Mouse (Mus musculus) heart, postnatal 25 days (tissue): ENCODE results near the gene Adcy6. TPM values are rescaled to one million over a fixed set of nuclear protein-coding genes. Genes with fewer than 3 reads are reported as not detected.

Experiments
- DNase-seq: peaks from one replicate; pipeline ENCODE4 v3.0.0; 2022; ENCODE audit warnings: low spot score
- intact Hi-C: fragments of 180-260 bp; cut with DNase I; formaldehyde crosslinking; loops from one replicate; pipeline ENCODE4 v1.15.1; 2025
- total RNA-seq, 2 experiments: library from RNA; stranded (reverse); gene quantifications; 2 replicates each; pipeline ENCODE4 v1.2.3; 2021

Gene Adcy6
- total RNA-seq, 2 experiments from 2014 or later, result 188 to 238 TPM

DNA sequence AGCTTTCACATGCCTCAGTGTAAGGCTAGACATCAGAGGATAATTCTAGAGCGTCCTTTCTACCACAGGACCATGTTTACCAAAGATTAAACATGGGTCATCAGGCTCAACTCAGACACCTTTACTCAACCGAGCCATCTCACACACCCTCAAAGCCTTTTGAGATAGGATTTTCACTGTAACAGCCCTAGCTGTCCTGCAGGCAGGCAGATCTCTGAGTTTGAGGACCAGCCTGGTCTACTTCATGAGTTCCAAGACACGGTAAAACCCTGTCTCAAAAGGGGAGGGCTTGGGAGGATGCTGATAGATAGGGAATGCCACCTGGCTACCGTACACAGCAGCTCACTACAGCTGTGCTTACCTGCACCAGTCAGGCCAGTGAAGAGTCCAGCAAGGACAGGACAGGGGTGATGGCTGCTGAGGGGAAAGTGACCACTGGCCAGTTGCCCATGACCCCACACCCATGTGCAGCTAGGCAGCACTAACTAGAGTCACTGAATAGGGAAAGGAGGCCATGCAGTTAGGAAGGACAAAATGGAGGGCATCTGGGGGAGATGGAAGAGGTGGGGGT, 40.0 kb downstream of the Adcy6 start:
- intact Hi-C loops, result loop anchor here (10.0 kb wide), 1 partner anchor 255 kb away; no protein-coding TSS in a partner anchor
- no peak for DNase-seq

- no peak for DNase-seq
- intact Hi-C loops, result no loop called here
Measured at GRCm38 (mm10) chr15:98569216-98569615, 40.7 kb downstream of the Adcy6 start.

DNA sequence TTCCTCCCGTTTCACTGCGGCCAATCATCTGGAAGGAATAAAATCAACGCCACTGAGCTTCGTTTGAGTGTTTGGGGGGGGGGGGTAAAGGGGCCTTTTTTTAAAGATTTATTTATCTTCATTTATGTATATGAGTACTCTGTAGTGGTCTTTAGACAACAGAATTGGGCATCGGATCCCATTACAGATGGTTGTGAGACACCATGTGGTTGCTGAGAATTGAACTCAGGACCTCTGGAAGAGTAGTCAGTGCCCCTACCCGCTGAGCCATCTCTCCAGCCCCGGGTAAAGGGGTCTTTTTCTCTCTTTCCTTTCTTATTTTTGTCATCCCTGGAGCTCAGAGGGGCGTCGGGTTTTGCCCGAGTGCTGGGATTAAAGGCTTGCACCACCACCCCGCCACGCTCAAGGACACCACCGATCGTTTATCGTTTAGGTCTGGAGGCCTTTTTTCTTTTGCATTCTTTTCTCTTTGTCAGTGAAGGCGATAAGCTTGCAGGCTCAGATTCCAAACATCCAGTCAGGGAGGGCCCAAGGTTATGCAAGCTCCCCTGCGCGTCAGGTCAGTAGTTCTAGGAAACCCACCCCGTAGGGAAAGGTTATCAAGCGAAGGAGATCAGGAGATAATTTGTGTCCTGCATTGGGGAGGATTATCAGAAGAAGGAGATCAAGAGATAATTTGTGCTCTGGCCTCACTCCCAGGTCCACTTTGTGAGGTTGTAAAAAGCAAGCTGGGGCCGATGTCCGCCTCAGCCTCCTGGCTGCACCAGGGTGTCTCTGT, 41.4 kb downstream of the Adcy6 start:
- DNase-seq, result no peak
- intact Hi-C loops, result no loop called here

GRCm38 (mm10) chr15:98567278-98568134, 42.4 kb downstream of the Adcy6 start:
- intact Hi-C loops, result loop anchor here (2.0 kb wide), 1 partner anchor 35 kb away; no protein-coding TSS in a partner anchor
- peak; percentile 99 for DNase-seq

- intact Hi-C loops, result loop anchor here (2.0 kb wide), 1 partner anchor 34 kb away; no protein-coding TSS in a partner anchor
- no peak for DNase-seq
Measured at GRCm38 (mm10) chr15:98566973-98567277, 43.0 kb downstream of the Adcy6 start.

DNA sequence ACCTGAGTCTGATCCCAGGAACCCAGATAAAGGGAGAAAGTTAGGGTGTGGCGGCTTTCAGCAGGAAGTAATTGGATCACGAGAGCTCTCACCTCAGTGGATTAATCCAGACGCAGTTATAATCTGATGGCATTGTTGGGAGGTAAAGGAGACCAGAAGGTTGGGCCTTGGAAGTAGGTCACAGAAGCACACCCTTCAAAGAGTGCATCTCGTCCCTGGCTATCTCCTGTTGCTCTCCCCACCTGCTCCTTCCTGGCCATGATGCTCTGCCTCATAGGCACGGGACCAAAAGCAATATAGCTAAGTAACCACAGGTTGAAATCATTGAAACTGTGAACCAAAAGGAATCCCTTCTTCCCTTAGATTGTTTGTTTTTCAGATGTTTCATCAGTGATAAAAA, 52.7 kb downstream of the Adcy6 start:
- DNase-seq, result no peak
- intact Hi-C loops, result no loop called here

DNA sequence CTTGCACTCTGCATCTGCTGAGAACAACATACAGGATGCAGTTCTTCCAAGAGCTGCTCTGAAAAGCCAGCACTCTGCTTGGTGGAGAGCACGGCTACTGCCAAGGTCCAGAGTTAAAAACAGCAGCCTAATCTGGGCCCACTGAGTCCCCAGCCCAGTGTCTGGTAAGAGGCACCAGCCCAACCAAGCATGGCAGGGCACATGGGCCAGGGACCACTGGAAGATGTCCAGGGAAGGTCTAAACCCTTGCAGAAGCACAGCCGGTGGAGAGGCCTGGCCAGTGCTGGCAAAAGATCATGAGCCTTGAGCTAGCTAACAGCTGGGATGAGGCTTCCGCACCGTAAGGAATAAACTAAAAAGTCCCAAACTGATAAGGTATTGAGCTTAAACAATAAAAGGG, 54.0 kb downstream of the Adcy6 start:
- no peak for DNase-seq
- intact Hi-C loops, result no loop called here

- no peak for DNase-seq
- intact Hi-C loops, result no loop called here
Measured at GRCm38 (mm10) chr15:98552758-98553157, 57.1 kb downstream of the Adcy6 start.

DNA sequence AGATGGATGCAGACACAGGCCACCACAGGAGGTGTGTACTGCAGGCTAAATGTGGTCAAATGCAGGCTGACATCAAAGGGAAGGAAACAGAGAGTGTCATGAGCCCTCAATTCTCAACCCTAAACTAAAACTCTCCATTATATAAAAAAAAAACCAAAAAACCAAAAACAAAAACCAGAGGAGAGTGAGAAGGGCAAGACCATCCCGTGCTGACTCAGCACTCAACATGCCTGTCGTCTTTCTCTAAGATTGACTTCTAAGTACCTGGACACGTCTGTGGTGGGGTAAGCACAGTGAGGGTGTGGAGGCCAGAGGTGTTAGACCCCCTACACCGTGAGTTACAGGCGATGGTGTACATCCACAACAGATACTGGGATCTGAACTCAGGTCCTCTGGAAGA, 63.0 kb downstream of the Adcy6 start:
- intact Hi-C loops, result no loop called here
- DNase-seq, result no peak

GRCm38 (mm10) chr15:98545151-98545550, 64.7 kb downstream of the Adcy6 start:
- no peak for DNase-seq
- intact Hi-C loops, result no loop called here

DNA sequence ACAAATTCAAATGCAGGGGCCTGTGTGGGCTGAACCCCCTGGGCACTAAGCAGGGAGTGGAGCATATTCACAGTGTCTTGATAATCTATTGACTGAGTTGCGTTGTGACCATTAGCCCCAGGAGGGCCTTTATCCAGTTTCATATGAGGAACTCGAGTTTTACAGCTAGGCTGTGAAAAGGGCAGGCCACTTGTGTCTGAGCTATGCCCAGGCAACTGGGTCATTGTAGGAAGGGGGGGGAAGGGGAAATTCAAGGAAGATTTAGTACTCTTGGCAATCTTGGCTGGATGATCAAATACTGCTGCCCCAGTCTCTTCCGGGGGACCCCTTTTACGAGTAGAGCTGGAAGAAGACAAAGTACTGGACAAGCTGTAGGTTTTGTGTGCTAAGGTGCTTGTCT, 66.5 kb downstream of the Adcy6 start:
- DNase-seq, result no peak
- intact Hi-C loops, result no loop called here

- intact Hi-C loops, result no loop called here
- DNase-seq, result no peak
Measured at GRCm38 (mm10) chr15:98541064-98541463, 68.8 kb downstream of the Adcy6 start.

Other genes starting within 250 kb of the Adcy6 start
- gene Olfr283, start 229.1 kb downstream of the Adcy6 start, total RNA-seq, result not detected
- not detected for gene Olfr282, start 178.9 kb downstream of the Adcy6 start, total RNA-seq
- gene Olfr281, start 157.5 kb downstream of the Adcy6 start, total RNA-seq, result not detected
- gene OR5BS1P, start 140.2 kb downstream of the Adcy6 start, total RNA-seq, result not detected
- gene Lalba, start 127.4 kb downstream of the Adcy6 start, total RNA-seq, result not detected
- gene Olfr279, start 117.7 kb downstream of the Adcy6 start, total RNA-seq, result not detected
- gene Kansl2, start 75.8 kb downstream of the Adcy6 start, total RNA-seq, result 10 to 100 TPM; 74.0 to 75.6 TPM
- 10 to 100 TPM; 31.0 to 31.9 TPM for gene Ccnt1, start 39.2 kb downstream of the Adcy6 start, total RNA-seq
- 1 to 10 TPM in 1 of 2 experiments, under 1 TPM in 1; 0.68 to 1.0 TPM for gene 4930415O20Rik, start 39.1 kb downstream of the Adcy6 start, total RNA-seq
- 1 to 10 TPM; 4.1 TPM for gene Cacnb3, start 20.8 kb upstream of the Adcy6 start, total RNA-seq
- gene Ddx23, start 52.8 kb upstream of the Adcy6 start, total RNA-seq, result 10 to 100 TPM; 43.5 to 52.8 TPM
- gene Rnd1, start 67.4 kb upstream of the Adcy6 start, total RNA-seq, result 1 to 10 TPM; 1.3 to 1.5 TPM
- under 1 TPM in 1 of 2 experiments, not detected in 1; 0.18 TPM for gene Ccdc65, start 98.1 kb upstream of the Adcy6 start, total RNA-seq
- gene Fkbp11, start 118.1 kb upstream of the Adcy6 start, total RNA-seq, result 1 to 10 TPM; 4.7 to 7.2 TPM
- 10 to 100 TPM; 18.5 to 20.8 TPM for gene Arf3, start 153.1 kb upstream of the Adcy6 start, total RNA-seq
- gene Wnt10b, start 168.1 kb upstream of the Adcy6 start, total RNA-seq, result under 1 TPM; 0.34 to 0.57 TPM
- not detected for gene Wnt1, start 179.8 kb upstream of the Adcy6 start, total RNA-seq
- under 1 TPM; 0.21 to 0.59 TPM for gene Ddn, start 199.4 kb upstream of the Adcy6 start, total RNA-seq
- gene Prkag1, start 221.4 kb upstream of the Adcy6 start, total RNA-seq, result 100 to 1,000 TPM in 1 of 2 experiments, 10 to 100 TPM in 1; 90.5 to 103 TPM